Mouse (Mus musculus) R1 (cell line): Measurements from ENCODE around the gene Gm29094.
"Not testable (repeated sequence)": the region's sequence is repeated elsewhere in the genome, so short reads cannot be mapped to it uniquely, and the experiment has no call there.

Experiments used
- DNase-seq: peaks from one replicate; pipeline ENCODE4 v3.0.0-alpha.2; 2018; ENCODE audit warnings: low read depth, low spot score

The Gm29094 gene

GRCm38 (mm10) chr9:89240516-89241019, 41.4 kb downstream of the Gm29094 start:
- not testable (repeated sequence) for DNase-seq

GRCm38 (mm10) chr9:89253400-89253799, 54.2 kb downstream of the Gm29094 start:
- no peak for DNase-seq

DNA sequence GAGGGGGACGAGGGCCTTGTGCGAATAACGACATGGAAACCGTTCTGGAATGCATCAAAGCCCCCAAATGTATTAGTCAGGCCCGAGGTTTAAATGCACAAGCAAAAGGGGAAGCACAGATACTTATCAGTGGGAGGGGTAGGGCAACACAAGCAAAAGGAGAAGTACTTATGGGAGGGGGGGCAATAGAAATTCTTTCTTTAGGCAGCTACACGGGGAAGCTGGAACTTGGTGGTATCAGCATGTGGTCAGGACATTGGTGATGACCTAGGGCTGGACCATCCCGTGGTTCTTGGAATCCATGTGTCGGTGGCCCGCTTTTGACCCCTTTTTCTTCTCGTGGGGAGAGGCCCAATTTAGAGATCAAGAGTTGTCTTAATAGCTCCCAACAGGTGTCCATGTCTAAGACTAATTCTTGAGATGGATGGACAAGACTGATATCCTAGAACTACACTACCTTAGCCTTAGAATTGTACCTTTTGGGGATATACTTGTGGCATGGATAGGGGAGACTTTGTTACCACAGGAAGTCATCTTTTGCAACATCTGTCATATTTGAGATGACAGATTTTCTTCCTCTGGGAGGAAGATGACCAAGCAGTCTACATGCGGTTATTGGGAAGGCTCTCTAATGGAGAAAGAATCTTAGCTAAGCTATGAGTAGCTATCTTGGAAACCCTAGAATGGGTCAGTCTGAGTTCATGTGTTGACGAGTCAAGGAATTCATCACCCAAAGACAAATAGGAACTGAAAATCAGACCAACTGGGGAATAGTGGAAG, 57.6 kb downstream of the Gm29094 start:
- no peak for DNase-seq

DNA sequence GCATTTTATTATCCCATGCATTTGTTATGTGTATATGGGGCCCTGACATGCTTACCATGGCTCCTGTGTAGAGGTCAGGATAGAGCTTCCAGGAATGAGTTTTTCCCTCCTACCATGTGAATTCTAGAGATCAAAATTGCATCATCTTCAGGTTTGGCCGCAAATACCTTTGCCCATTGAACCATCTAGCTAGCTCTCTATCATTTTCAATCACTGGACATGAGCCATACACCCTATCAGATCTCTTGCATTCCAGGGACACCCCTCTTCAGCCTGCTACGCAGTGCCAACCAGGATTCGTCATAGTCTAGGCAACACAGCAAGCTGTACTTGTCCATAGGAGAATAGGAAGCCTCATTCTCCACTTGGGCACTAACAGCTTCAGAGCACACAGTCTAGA, 64.8 kb downstream of the Gm29094 start:
- no peak for DNase-seq

GRCm38 (mm10) chr9:89264571-89264970, 65.4 kb downstream of the Gm29094 start:
- no peak for DNase-seq
